In the genomic region with DNA sequence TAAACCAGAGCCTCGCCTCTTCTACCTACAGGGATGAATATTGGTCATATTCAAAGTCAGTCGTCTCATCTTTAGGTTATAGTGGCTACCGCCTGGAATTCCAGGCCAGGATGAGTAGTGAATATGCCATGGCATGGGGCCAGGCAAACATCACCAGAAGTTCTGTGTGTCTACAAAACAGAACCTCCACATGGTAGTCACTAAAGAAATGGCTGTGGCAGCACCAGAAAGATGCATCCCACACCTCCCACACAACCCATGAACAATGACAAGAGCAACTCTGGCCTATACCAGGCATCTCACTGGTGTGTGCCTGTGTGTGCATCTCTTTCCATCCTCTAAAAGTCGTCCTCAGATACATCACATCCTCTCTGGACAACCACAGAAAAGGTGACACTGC, we compare ENCODE assay signal across 15 mouse cellular contexts.
DNase-seq lines count a peak whose midpoint lies in the region.
"Had no signal": no experiment of that assay in that cellular context is flagged by ENCODE, and none has a peak within 500 bp of the region (broad histone marks: within the 10 kb centered on the region; RNA-seq: fewer than 3 reads in every experiment).

No protein-coding gene starts in this region.

- intact Hi-C loops in left cerebral cortex, postnatal 14 days (cut with DNase I), result no loop called here

- peak; percentile 77 for DNase-seq in heart, adult 11 months
- no peak for DNase-seq in heart, postnatal 4 days
- DNase-seq in left cerebral cortex, adult 18-20 months (ENCODE audit: low spot score in 2 of 2), result peak; percentile 31 to 39
- DNase-seq in left cerebral cortex, postnatal 14 days (ENCODE audit: low spot score in 2 of 2), result no peak
- DNase-seq in brain, adult 2 months (ENCODE audit: low read depth, low spot score), result peak; percentile 49
- DNase-seq in cerebellum, postnatal 36 days, result no peak
- DNase-seq: adrenal gland, adult 2 months; adrenal gland, postnatal 10 days; adrenal gland, postnatal 25 days; cerebellum, adult 11-12 months; cerebellum, adult 2 months; cerebellum, adult 9-10 months; cerebellum, postnatal 10 days; cerebellum, postnatal 25 days; embryo, embryonic 11 days had no signal

Comparison
In these comparisons a context has a peak if more than half of its experiments do, and no peak if none do; other contexts are left out.
1. DNase-seq: peak in heart, adult 11 months (single experiment), left cerebral cortex, adult 18-20 months (2 of 2) and brain, adult 2 months (single experiment); none in heart, postnatal 4 days (single experiment), left cerebral cortex, postnatal 14 days (0 of 2) and cerebellum, postnatal 36 days (0 of 2).